Mouse (Mus musculus): ENCODE results near the gene Lin28a.
"Not testable (repeated sequence)": the region's sequence is repeated elsewhere in the genome, so short reads cannot be mapped to it uniquely, and the experiment has no call there.

DNA sequence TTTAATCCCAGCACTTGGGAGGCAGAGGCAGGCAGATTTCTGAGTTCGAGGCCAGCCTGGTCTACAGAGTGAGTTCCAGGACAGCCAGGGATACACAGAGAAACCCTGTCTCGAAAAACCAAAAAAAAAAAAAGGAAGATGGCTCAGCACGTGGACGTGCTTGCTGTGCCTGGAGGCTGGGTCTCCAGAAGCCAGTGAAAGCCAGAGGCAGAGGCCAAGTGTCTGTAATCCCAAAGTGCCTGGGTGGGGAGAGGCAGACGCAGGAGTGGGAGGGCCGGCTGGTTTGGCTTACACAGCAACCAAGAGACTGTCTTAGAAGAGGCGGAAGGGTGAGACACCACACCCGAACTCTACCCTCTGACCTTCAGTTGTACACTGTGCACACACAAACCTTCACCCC, 30.4 kb downstream of the Lin28a start:
- TF ChIP-seq CTCF (IDR thresholded peaks at IDR 0.05; ENCODE audit: insufficient read depth, low read length); POLR2A (IDR thresholded peaks at IDR 0.05; ENCODE audit: borderline replicate concordance, extremely low read depth, low read depth, low read length): not testable (repeated sequence)
